Mouse (Mus musculus) liver, postnatal 0 days (tissue): ENCODE data around the gene Espn. TPM values are rescaled to one million over a fixed set of nuclear protein-coding genes. Genes with fewer than 3 reads are reported as not detected.
A peak's percentile ranks its signal among the peaks of the same experiment; 100 is the strongest.

Experiments
- ATAC-seq: fragments of 200-750 bp; cut with Nextera tagmentation; 2 replicates; pipeline ENCODE4 v1.8.0; 2017; ENCODE audit warnings: mild to moderate bottlenecking, moderate library complexity
- DNase-seq: peaks from one replicate; pipeline ENCODE4 v3.0.0-alpha.2; 2016
- H3K27ac ChIP-seq: fragments of 300-500 bp; sonication (generic); 2 replicates; pipeline ENCODE4 v1.5.1; 2014; ENCODE audit warnings: antibody characterized with exemption, moderate library complexity, mild to moderate bottlenecking, low read depth
- H3K27me3 ChIP-seq: fragments of 300-500 bp; sonication (generic); 2 replicates; pipeline ENCODE4 v1.6.1; 2014; ENCODE audit warnings: low read length, control low read depth, mixed read lengths; ENCODE audit not compliant: insufficient read depth
- H3K36me3 ChIP-seq: fragments of 300-500 bp; sonication (generic); replicated peaks from 2 replicates; pipeline ENCODE4 v1.6.1; 2014; ENCODE audit warnings: mild to moderate bottlenecking, control low read depth, low read length, moderate library complexity, mixed read lengths; ENCODE audit not compliant: insufficient read depth
- H3K4me1 ChIP-seq: fragments of 300-500 bp; sonication (generic); 2 replicates; pipeline ENCODE4 v1.6.1; 2014; ENCODE audit warnings: antibody characterized with exemption, mild to moderate bottlenecking, control low read depth; ENCODE audit not compliant: insufficient read depth
- H3K4me2 ChIP-seq: fragments of 300-500 bp; sonication (generic); 2 replicates; pipeline ENCODE4 v1.6.1; 2014; ENCODE audit warnings: low read depth, mild to moderate bottlenecking, low read length, moderate library complexity, mixed read lengths
- H3K4me3 ChIP-seq: fragments of 300-500 bp; sonication (generic); 2 replicates; pipeline ENCODE4 v1.5.1; 2014; ENCODE audit warnings: low read depth, low read length
- H3K9ac ChIP-seq: fragments of 300-500 bp; sonication (generic); replicated peaks from 2 replicates; pipeline ENCODE4 v1.6.1; 2014; ENCODE audit warnings: mild to moderate bottlenecking, moderate library complexity
- H3K9me3 ChIP-seq: fragments of 300-500 bp; sonication (generic); 2 replicates; pipeline ENCODE4 v1.6.1; 2016; ENCODE audit warnings: mild to moderate bottlenecking, control low read depth, low read length, mixed read lengths
- CTCF ChIP-seq: sonication (generic); IDR thresholded peaks from 2 replicates; pipeline ENCODE4 v1.5.1; 2016; ENCODE audit warnings: antibody characterized with exemption, low read depth
- EP300 ChIP-seq: IDR thresholded peaks from 2 replicates; pipeline ENCODE4 v1.6.1; 2016; ENCODE audit warnings: antibody characterized with exemption, low read depth, mild to moderate bottlenecking
- WGBS: fragments of 180-500 bp; shearing (Covaris S2); extraction: QIAGEN DNeasy Blood & Tissue Kit; methylation state at CpG from one replicate; pipeline ENCODE4 v1.1.7; 2014; ENCODE audit not compliant: insufficient replicate concordance; 5-methylcytosine and 5-hydroxymethylcytosine counted together
- polyA plus RNA-seq: library from polyadenylated mRNA; unstranded; fragments of >200 nt; fragmentation: Nextera tagmentation; extraction: Ambion mirVana; gene quantifications from 2 replicates; pipeline ENCODE4 v1.2.1, GENCODE M21; 2015

Espn gene
- polyA plus RNA-seq, 1 experiment from 2014 or later: 1.8 TPM

- Histone ChIP-seq H3K9ac (no peak overlapping the region), H3K36me3 (no peaks in the 10 kb centered on the region), H3K4me1 (peaks cover 18% of the 10 kb centered on the region), H3K4me2 (peak overlapping the region; percentile 62), H3K27ac (no peak overlapping the region), H3K4me3 (peak overlapping the region; percentile 36), H3K27me3 (peaks cover 50% of the 10 kb centered on the region), H3K9me3 (no peaks in the 10 kb centered on the region)
- peak; percentile 78 for TF ChIP-seq CTCF
- no peak for TF ChIP-seq EP300
- WGBS: 13% methylated on average over 21 of the region's 21 CpGs
- ATAC-seq (no peak), DNase-seq (peak; percentile 66)
Observed at GRCm38 (mm10) chr4:152157779-152158584, 5.8 kb upstream of the Espn start.

GRCm38 (mm10) chr4:152155019-152155418 lies 2.8 kb upstream of the Espn start:
- Histone ChIP-seq H3K27me3 (peaks cover 53% of the 10 kb centered on the region), H3K4me1 (peaks cover 23% of the 10 kb centered on the region), H3K9me3 (no peaks in the 10 kb centered on the region), H3K4me2 (no peak overlapping the region), H3K9ac (no peak overlapping the region), H3K4me3 (no peak overlapping the region), H3K36me3 (no peaks in the 10 kb centered on the region), H3K27ac (no peak overlapping the region)
- WGBS: 53% methylated on average over 4 of the region's 4 CpGs
- DNase-seq (no peak), ATAC-seq (no peak)
- no peak; the same call in 1 of the 2 replicates for TF ChIP-seq CTCF
- no peak for TF ChIP-seq EP300

DNA sequence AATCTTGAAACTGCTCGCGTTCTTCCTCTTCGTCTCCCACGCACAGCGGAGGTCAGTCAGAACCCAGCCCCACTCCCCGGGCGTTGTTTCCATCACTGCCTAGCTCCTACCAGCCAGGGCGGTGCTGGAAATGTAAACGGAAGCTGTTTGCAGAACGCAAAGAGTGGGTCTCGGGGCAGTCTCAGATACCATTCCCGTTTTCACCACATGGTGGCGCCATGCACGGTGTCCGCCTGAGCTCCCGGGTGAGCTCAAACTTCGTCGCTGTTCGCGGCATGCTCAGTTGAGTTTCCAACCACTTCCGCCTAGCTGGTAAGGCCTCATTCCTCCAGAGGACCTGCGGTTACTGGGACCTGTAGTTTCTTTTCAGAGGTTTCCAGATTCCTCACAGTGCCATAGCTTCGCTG lies 1.6 kb upstream of the Espn start:
- H3K9me3 ChIP-seq: no peaks in the 10 kb centered on the region
- H3K4me2 ChIP-seq: peak overlapping the region; percentile 51
- peaks cover 18% of the 10 kb centered on the region for H3K4me1 ChIP-seq
- H3K27ac ChIP-seq: no peak overlapping the region
- peaks cover 45% of the 10 kb centered on the region for H3K27me3 ChIP-seq
- WGBS: under 1% methylated on average over 23 of the region's 23 CpGs
- ATAC-seq (peak; percentile 69), DNase-seq (peak; percentile 92)
- no peak for TF ChIP-seq EP300
- peak; percentile 91 for TF ChIP-seq CTCF
- no peaks in the 10 kb centered on the region for H3K36me3 ChIP-seq
- no peak overlapping the region for H3K4me3 ChIP-seq
- no peak overlapping the region for H3K9ac ChIP-seq

DNA sequence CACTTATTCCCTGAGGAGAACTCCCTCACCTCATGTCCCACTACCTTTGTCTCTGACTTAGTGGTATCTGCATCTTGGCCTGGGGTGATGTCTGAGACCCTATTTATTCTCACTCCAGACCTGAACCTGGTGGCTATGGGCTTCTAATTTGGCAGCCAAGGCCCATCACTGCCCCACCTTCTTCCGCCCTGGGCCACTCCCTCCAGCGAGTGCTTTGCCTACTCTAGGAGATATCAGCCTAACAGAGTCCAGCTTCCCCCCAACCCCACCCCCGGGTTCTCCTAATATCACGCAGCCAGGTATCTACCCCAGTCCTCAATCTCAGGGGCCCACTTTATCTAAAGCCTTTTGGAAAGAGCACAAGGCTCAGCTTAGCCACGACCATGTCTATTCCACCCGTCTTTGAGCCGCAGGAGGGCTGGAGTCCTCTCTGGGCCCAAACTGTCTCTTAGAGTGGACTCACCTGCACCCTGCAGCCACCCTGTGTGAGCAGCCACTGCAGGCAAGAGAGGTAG lies 663 bp downstream of the Espn start:
- TF ChIP-seq CTCF (no peak), EP300 (no peak)
- Histone ChIP-seq H3K9ac (no peak overlapping the region), H3K4me1 (peaks cover 8% of the 10 kb centered on the region; the same call in 1 of the 2 replicates), H3K9me3 (no peaks in the 10 kb centered on the region), H3K27me3 (peaks cover 30% of the 10 kb centered on the region), H3K4me2 (peak overlapping the region; percentile 70), H3K4me3 (peak overlapping the region; percentile 37; the same call in 1 of the 2 replicates), H3K27ac (no peak overlapping the region), H3K36me3 (no peaks in the 10 kb centered on the region)
- ATAC-seq (no peak), DNase-seq (no peak)
- 22% methylated on average over 7 of the region's 7 CpGs for WGBS

GRCm38 (mm10) chr4:152150546-152150945 lies 1.6 kb downstream of the Espn start:
- Histone ChIP-seq H3K4me1 (peaks cover 8% of the 10 kb centered on the region; the same call in 1 of the 2 replicates), H3K9me3 (no peaks in the 10 kb centered on the region), H3K36me3 (no peaks in the 10 kb centered on the region), H3K4me3 (no peak overlapping the region), H3K4me2 (no peak overlapping the region), H3K27me3 (peaks cover 30% of the 10 kb centered on the region), H3K27ac (no peak overlapping the region), H3K9ac (no peak overlapping the region)
- 58% methylated on average over 4 of the region's 4 CpGs for WGBS
- no peak for TF ChIP-seq CTCF
- no peak for TF ChIP-seq EP300
- ATAC-seq: no peak
- DNase-seq: no peak

DNA sequence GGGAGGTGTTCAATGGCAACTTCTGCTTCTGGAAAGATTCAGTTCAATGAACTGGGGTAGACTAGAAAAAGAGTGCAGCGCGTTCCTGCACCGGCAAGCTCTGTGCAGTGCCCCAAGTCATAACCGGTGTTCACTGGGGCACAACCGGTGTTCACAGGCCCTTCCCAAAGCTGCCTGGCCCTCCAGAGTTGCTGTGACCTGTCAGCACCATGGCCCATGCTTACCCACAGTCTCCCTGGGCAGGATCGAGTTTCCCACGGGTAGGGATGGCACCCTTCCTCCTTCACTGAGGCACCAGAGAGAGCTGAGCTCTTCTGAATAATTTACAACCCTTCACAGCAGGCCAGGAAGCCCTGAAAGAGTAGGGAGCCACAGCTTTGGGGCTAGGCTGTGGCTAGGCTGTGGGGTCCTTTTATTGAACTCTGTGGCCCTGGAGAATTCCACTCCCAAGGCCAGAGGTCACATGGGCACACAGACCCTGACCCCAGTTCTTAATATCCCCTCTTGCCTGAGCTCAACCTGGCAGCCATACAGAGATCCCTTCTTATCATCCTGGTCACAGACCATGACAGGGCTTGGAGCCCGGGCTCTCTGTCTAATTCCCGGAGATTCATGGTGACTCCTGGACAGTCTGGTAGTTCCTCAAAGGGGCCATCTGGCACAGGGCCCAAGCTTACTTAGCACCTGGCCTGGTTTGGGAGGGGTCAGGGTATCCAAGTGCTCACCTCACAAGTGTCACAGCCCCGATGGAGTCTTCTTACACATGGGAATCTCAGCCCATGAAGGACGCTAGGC lies 5.9 kb downstream of the Espn start:
- 63% methylated on average over 11 of the region's 11 CpGs for WGBS
- no peak for ATAC-seq
- Histone ChIP-seq H3K27ac (no peak overlapping the region), H3K4me2 (no peak overlapping the region), H3K4me3 (no peak overlapping the region), H3K9me3 (no peaks in the 10 kb centered on the region), H3K4me1 (no peaks in the 10 kb centered on the region), H3K9ac (no peak overlapping the region), H3K36me3 (no peaks in the 10 kb centered on the region), H3K27me3 (peaks cover 11% of the 10 kb centered on the region; the same call in 1 of the 2 replicates)
- DNase-seq: no peak
- no peak for TF ChIP-seq EP300
- no peak for TF ChIP-seq CTCF
